Mouse (Mus musculus): Measurements from ENCODE around the gene Fbxl18.

Fbxl18 gene

DNA sequence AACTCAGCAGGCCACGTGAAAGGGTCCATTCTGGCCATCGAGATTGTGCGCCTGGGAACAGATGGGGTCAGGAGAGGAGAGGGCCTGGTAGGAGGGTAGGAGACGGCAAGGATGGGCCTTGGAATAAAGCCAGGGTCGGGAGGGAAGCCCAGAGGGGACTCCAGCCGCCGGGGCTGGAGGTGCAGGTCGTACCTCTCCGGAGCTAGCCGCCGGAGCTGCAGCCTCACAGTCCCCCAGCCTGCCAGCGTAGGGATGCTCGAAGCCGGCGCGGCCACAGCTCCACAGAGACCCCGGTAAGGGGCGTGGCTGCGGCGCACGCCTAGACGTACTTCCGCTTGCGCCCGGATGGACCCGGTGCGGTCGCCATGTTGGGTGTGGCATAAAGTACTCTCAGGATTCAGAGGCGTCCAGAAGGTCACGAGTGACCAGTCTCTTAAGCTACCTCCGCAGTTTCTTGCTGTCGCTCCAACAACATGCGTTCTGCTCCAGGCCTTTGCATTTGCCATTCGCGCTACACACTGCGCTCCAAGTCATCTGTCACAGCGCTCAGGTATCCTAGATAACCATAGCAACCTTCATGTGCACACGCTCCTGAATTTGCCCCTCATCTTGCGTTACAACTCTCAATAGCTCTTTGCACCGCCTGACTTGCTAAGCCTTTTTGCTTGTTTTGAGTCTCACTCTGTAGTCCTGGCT lies at the start of gene Fbxl18:
Gene Fbxl18 (minus strand): TSS at position 504 of the 696 bp plus-strand sequence.
- DNase-seq = peak; percentile 89

DNA sequence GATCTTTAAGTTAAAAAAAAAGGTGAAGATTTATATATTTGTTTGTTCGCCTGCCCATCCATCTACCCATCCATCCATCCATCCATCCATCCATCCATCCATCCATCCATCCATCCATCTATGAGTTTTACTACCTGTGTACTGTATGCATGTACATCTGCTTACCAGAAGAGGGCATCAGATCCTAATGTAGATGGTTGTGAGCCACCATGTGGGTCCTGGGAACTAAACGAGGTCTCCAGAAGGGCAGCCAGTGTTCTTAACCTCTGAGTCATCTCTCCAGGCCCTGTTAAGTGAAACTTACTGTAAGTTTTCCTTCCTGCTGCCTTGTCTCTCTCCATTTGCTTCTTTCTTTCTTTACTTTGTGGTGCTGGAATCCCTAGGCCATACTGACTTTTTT lies 45.2 kb upstream of the Fbxl18 start:
- DNase-seq = no peak

DNA sequence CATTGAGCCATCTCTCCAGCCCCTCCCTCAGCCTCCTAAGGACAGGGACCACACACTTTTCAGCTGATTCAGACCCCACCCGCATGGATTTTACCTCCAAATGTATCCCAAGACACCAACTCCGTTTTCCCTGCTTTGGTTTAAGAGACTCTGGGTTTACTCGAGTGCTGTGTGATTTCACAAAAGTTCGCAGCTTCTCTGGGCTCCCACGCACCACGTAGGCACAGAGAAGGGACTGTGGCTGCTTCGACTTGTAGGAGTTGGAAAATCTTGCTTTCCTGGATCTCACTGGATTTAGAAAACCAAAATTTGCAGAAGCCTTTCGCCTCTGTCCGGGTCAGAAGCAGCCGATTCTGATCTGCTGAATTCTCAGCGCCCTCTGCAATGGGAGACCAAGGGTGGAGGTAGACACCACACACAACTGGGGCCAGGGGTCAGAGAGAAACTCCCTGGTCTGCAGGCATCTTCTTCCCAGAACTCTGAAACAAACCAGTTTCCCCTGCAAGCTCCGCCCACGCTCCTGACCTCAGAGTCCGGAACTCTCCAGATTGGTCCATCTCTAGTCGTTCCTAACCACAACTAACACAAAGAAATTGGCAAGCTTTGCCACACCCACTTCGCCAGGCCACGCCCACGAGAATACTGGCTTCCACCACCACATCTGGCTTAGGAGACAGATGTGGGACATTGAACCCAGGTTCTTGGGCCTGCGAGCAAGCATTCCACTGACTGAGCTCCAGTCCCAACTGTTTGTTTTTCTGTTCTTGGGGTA lies 42.9 kb upstream of the Fbxl18 start:
- no peak for DNase-seq

DNA sequence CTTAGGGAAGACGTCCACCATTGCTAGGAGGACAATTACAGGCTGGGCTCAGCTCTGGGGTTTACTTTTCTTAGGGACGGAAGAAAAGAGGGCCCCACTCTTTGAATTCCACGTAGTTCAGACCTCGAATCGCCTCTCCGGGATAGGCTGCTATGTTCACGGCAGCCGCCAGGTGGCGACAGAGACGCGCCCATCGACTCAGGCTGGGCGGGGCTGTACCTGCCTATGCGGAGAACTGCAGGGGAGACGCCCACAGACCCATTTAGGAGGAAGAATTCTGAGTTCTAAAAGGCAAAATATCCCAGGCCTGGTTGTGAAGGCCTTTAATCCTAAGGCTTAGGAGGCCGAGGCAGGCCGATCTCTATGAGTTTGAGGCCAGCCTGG lies 41.1 kb upstream of the Fbxl18 start:
- peak; percentile 80 for DNase-seq

DNA sequence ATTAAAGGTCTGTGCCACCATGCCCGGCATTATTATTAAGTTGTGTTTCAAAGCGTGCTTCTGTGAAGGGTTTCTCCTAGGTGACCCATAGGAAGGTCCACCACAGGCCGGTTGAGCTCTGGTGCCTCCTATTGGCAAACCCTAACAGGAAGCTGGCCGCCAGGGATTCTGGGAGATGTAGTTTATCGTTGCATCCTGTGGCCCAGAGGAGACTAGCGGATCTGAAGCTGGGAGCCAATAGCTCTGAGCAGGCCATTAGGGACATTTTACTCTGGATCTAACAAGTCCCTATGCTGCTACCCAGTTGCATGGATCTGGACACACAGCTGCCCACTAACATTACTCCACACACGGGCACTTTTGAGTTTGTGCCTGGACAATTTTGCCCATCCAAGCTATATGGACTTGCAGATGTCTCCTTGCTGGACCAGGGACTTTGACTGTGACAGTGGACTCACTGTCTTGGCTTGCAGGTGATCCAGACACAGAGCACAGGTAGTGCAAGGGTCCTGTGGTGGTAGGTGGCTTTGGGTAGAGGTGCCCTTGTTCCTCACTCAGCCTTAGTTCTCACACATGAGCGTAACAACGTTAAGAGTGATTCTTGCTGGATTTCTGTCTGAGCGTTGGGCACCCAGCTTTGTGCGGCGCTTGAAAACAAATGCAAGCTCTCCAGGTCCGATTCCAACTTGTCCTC lies 40.6 kb upstream of the Fbxl18 start:
- DNase-seq = peak; percentile 74

DNA sequence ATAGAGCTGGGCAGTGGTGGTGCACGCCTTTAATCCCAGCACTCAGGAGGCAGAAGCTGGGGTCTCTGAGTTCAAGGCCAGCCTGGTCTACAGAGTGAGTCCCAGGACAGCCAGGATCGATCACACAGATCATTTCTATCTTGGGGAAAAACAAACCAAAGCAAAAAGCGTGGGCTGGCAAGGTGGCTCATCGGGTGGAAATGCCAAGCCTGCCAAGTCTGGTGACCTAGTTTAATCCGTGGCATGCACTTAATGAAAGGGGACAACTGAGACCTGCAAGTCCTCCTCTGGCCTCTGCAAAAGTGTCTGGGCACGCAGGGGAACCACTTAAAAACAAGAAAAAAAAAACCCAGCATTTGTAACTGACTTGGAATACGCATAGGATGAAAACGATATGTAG lies 37.5 kb upstream of the Fbxl18 start:
- DNase-seq = no peak

DNA sequence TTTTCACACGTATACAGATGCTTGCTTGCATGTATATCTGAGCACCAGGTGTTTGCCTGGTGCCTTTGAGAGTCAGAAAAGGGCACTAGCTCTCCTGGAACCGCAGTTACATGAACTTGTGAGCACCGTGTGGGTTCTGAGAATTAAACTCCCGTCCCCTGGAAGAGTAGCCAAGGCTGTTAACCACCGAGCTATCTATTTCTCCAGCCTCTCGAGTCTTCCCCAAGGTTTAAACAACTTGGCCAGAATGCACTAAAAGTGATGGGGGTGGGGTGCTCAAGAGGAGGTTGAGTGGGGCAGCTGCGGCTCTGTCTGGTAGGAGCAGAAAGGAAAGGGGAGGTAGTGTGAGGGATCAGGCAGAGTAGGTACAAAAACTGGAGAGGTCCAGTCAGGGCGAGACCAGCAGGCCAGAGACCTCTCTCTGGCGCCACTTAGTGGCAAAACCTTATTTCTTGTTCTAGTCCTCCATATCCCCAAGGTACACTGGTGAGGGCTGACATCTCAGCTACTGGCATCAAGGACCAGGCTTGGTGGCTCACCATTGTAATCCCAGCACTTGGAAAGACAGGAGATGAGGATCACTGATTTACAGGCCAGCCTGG lies 37.0 kb upstream of the Fbxl18 start:
- peak; percentile 50 for DNase-seq

DNA sequence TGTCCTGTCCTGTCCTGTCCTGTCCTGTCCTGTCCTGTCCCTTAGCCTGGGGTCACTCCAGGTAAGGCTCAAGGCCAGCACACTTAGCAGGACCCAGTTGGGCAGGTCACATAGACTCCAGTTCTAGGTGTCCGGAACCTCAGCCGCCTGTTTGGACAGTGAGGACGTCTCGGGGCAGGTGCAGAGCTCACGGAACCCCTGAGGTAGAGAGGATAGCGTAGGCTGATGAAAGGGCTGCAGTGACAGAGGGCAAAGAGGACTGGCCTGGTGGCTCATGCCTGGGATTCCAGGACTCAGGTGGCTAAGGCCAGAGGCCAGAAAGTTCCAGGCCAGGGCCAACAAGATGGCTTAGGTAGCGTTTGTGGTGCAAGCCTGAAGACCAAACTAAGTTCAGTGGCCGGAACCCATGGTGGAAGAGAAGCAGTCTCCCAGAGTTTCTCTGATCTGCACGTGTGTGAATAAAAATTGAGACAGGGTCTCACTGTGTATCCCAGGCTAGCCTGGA lies 36.1 kb upstream of the Fbxl18 start:
- no peak for DNase-seq

DNA sequence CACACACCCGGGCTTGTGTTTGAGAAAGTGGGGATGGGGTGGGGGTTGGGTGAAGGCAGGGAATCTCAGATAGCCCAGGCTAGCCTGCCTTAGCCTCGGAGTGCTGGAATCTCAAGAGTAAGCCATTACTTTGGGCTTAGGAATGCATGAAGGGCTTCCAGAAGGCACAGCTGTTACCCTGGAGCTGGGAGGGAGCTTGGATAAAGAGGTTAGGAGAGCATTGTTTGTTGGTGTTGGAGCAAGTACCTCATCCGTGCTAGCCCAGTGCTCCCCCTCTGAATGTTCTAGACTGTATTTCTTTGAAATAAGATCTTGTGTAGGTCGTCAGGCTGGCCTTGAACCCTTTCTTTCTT lies 34.2 kb upstream of the Fbxl18 start:
- no peak for DNase-seq

DNA sequence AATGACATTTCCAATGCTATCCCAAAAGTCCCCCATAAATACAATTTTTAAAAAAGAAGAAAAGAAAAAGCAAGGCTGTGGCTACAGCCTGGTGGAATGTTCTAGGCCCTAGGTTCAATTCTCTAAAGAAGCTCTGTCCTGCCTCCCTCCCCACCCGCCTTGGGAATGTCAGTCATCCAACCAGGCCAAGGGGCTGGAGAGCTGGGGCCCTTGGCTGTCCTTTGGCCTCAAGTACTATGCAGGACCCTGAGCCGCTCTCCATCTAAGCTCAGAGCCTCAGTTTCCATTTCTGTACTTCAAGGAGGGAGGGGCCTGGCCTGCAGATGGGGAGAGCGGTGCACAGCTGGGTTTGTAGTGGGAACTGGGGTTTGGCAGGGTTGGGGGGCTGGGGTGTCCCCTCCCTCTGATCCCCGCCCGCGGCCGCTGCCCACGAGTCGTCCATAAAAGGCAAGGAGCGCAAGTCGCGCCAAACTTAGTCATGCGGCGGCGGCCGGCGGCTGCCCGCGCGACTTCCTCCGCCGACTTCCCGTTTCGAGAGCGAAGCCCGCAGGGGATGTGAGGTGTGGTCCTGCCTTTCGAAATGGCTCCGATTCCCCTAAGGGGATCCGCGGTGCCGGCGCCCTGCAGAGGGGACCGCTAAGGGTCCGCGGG lies 33.7 kb upstream of the Fbxl18 start:
- peak; percentile 81 for DNase-seq

DNA sequence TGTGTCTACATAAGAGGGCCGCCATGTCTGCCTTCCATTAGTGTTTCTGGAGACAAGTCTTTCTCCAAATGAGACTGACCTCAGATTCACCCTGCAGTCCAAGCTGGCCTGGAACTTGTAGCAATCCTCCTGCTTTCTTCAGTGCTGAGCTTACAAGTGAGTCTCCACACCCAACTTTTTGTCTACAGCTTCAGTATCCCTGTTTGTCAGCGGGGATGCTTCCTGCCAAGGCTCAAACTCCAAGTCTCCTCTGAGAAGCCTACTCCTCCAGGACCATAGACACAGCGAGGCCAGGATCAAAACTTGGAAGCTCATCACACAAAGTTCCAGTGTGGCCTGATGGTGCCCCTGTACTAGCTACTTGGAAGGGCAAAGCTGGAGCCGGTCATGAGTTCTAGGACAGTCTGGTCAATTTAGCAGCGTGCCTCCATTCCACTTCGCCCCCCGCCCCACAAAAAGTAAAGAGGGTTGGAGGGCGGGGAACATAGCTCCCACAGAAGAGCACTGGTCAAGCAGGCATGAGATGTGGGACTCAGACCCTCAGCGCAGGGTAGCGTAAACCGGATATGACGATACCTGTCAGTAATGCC lies 32.2 kb upstream of the Fbxl18 start:
- DNase-seq = no peak

DNA sequence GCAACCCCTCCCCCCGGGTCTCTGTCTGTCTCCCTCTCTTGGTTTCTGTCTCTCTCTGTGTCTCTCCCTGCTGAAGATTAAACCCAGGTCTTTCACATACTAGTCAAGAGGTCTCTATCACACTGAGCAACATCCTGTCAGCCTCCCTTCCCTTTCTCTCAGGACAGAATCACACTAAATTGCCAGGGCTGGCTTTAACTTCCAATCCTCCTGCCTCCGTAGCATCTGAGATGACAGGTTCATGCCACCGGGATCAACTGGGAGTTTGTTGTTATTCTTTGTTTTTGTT lies 31.7 kb upstream of the Fbxl18 start:
- DNase-seq = no peak

DNA sequence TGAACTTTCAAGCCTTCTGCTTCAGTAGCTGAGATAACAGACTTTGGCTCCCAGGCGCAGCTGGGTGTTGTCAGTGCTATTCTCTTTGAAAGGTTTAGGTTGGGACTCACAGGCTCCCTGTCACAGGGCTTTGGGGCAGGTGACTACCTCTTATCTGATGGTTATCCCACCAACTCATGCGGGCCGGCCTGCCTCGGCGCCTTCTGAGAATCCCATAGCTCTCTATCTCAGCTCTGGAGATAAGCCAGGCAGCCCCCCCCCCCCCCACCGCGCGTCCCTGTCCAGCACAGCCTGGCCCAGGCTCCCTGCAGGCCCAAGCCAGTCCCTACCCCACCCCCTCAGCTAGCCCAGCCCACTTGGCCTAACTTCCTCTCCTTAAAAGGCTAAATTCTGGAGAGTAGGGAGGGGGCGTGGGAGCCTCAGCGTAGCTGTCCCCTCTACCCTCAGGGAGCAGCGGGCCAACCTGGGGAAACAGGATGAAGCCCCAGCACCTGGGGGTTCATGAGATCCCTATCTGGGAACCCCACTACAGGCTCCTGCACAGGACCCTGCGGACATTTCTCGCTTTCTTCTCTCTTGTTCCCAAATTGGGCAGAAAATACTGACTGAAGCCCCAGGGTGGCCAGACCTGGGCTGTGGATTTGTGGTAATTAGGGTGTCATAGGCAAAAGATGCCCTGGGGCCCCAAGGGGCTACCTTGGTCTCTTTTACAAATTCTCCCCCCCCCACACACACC lies 31.2 kb upstream of the Fbxl18 start:
- no peak for DNase-seq

DNA sequence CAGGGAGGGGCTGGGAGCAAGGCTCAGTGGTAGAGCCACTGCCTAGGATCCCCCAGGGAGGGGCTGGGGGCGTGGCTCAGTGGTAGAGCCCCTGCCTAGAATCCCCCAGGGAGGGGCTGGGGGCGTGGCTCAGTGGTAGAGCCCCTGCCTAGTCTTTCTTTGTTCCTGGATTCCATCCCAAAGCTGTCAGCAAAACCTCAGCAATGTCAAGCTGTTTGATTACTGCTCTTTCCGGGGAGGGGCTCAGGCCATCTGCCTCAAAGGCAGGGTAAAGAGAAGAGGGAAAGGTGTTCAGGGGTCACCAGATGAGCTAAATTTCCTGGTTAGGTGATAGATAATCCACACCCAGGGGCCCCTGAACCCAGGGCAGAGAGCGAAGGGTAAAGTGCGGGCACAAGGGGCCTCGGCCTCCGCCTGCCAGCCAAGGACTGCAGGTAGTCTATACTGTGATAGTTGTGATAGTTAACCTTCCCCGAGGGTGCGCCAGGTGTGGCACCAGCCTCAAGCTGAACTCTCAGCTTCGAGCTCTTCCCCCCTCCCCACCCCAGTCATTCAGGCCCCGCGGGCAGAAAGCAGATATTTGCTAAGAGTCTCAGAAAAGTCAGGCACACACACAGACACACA lies 29.2 kb upstream of the Fbxl18 start:
- DNase-seq = no peak

DNA sequence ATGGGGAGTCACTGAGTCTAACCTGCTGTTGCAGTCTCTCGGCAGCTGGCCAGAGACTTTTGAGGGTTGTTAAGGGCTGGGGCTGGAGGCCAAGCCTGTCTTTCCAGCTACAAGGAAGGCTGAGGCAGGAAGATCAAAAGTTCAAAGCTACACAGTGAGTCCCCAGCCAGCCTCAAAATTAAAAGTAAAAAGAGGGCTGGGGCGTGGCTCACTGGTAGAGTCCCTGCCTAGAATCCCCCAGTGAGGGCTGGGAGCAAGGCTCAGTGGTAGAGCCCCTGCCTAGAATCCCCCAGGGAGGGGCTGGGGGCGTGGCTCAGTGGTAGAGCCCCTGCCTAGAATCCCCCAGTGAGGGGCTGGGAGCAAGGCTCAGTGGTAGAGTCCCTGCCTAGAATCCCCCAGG lies 28.6 kb upstream of the Fbxl18 start:
- no peak for DNase-seq

DNA sequence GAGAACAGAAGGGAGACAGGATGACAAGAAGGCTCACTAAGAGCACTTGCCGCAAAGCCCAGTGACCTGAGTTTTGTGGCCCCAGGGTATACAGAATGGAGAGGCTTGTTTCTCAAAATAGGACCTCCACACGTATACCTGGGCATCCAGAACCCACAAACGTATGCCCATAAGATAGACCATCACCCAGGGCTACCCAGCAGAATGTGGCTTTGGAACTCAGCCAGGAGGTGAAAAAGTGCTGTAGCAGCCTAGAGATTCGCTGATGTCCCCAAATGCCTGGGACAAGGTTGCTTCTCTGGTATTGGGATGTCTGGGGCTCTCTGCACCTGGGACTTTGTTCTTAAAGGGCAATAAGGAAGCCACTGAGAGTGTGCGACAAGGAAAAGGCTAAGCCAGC lies 27.0 kb upstream of the Fbxl18 start:
- DNase-seq = no peak

DNA sequence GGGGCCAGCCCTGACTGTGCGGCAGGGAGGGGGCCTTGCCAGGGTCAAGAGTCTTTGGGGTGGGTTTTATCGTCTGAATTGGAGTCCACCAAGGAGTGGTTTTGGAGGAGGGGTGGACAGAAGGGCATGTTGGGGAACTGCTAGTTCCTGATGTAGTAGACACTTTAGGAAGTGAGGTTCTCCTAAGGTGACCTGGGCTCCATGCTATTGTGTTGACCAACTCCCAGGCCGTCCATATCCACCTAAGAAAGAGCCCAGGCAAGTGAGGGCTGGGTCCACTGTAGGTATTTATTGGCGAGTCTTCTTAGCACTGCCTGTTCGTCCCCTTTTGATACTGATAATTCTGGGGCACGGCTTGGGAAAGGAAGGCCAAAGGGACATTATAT lies 25.8 kb upstream of the Fbxl18 start:
- no peak for DNase-seq

DNA sequence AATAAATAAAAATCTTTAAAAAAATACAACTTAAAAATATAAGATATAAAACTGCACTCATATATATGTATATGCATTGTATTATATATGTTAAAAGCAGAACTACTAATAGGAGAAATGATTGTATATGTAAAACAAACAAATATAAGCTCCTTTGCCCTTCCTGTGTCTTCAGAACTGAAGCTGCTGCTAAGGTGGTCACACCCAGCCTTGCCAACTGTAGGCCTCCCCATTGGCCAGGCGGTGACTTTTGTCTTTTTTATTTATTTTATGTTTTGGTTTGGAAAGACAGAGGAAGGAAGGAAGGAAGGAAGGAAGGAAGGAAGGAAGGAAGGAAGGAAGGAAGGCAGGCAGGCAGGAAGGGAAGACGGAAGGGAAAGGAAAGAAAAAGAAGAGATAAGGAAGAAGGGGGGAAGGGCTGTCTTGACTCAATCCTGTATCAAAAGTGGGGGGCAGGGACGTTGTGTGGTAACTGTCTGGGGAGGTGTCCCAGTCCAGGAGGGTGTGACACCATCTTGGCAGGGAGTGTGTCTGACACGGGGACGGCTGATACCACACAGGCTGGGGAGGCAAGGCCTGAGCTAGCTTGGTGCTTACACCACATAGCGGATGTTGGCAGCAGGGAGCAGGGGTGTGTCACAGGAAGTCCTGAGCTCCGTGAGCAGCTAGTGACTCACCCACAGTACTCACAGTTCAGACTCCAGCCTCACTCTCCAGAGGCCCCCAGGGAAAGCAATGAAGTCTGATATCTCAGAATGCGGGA lies 25.3 kb upstream of the Fbxl18 start:
- no peak for DNase-seq

DNA sequence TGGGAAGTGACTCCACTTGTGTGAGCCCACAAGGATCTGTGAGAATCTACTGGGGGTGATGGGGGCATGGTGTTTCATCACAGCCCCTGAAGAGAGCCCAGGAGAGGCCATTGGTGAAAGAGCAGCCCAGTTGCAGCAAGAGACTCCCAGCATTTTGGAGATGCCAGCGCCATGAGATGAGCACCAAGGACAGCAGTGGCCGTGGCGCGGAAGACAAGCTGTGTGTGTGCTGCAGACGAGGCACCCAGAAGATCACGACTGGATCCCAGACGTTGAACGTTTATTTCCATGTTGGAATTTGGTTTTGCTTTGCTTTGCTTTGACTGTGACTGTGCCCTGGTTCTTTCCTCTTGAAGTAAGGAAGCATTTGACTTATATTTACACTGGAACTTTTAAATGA lies 22.2 kb upstream of the Fbxl18 start:
- no peak for DNase-seq

DNA sequence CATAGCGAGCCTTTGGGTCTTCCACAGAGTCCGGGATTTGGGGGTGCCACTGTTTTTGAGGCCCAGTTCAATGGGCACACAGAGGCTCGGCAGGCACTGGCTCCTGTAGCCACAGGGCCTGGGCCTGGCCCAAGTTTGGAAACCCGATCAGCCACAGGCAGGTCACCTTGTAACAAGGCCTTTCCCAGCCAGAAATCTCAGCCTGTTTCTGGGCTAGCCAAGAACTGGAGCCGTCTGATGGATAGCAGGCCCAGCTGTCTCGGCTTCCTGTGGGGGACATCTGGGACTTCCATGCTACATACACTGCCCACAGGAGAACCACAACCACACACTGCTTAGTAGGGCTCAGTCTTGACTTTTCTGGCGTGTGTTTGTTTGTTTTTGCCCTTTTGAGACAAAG lies 21.4 kb upstream of the Fbxl18 start:
- no peak for DNase-seq

DNA sequence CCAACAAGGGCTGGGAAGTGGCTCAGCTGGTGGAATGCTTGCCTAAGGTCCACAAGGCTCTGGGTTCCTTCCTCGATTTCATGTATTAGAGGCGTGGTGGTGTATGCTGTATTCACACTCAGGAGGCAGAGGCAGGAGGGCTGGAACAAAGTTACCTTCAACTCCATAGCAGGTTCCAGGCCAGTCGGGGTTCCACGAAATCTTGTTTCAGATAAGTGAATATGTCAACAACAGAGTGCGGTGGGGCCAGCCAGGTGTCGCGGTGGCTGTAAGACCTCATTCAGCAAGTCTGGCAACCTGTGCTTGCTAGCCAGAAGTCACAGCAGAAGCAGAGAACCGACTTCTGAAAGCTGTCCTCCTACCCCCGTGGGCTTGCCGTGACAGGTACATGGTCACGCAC lies 20.0 kb upstream of the Fbxl18 start:
- no peak for DNase-seq

Data from right cerebral cortex, postnatal 25 days (tissue).